Mouse (Mus musculus): ENCODE data around the gene Tmem63a.

GRCm38 (mm10) chr1:181020756-181021487, 78.8 kb downstream of the Tmem63a start, which contains the start of gene Ephx1:
- TF ChIP-seq CTCF (IDR thresholded peaks at IDR 0.05; ENCODE audit: control insufficient read depth, insufficient read depth, insufficient read length) (no peak), CEBPB (IDR thresholded peaks at IDR 0.05; ENCODE audit: low read depth) (no peak), MYOG (IDR thresholded peaks at IDR 0.05; ENCODE audit: control insufficient read depth, extremely low read depth, insufficient read length) (no peak), MAX (IDR thresholded peaks at IDR 0.05) (no peak), MYOD1 (IDR thresholded peaks at IDR 0.05; ENCODE audit: control insufficient read depth, insufficient read length, low read depth) (no peak), USF1 (IDR thresholded peaks at IDR 0.05; ENCODE audit: low read depth) (no peak), FOSL1 (IDR thresholded peaks at IDR 0.05; ENCODE audit: insufficient read depth, low read length, poor library complexity, severe bottlenecking) (no peak)

Measured in C2C12 (cell line).